Mouse (Mus musculus): ENCODE data around the gene Rpl29. TPM values are rescaled to one million over a fixed set of nuclear protein-coding genes. Genes with fewer than 3 reads are reported as not detected.
A peak's percentile ranks its signal among the peaks of the same experiment; 100 is the strongest.

Gene Rpl29
- total RNA-seq, 2 experiments from 2014 or later: 260 to 265 TPM

GRCm38 (mm10) chr9:106428719-106429220 is 484 bp upstream of the Rpl29 start:
- DNase-seq (ENCODE audit: low spot score in 2 of 2): no peak
- peak; percentile 45 for TF ChIP-seq CTCF (conservative IDR thresholded peaks at IDR 0.05)
- Histone ChIP-seq H3K4me3 (peak overlapping the region; percentile 90), H3K27ac (peak overlapping the region; percentile 97)

GRCm38 (mm10) chr9:106430015-106430264 is 686 bp downstream of the Rpl29 start:
- peak overlapping the region; percentile 90 for H3K4me3 ChIP-seq
- no peak for TF ChIP-seq CTCF (conservative IDR thresholded peaks at IDR 0.05)
- no peak for DNase-seq (ENCODE audit: low spot score in 2 of 2)
- peak overlapping the region; percentile 97 for H3K27ac ChIP-seq

- no peak overlapping the region for H3K4me3 ChIP-seq
- DNase-seq (ENCODE audit: low spot score in 2 of 2): no peak
- TF ChIP-seq CTCF (conservative IDR thresholded peaks at IDR 0.05): no peak
- no peak overlapping the region for H3K27ac ChIP-seq
Measured at GRCm38 (mm10) chr9:106433389-106433788, 4.1 kb downstream of the Rpl29 start.

- DNase-seq (ENCODE audit: low spot score in 2 of 2): no peak
- H3K27ac ChIP-seq: no peak overlapping the region
- TF ChIP-seq CTCF (conservative IDR thresholded peaks at IDR 0.05): no peak
Measured at GRCm38 (mm10) chr9:106436566-106436965, 7.3 kb downstream of the Rpl29 start.

GRCm38 (mm10) chr9:106442680-106443079 is 13.4 kb downstream of the Rpl29 start:
- no peak overlapping the region for H3K4me3 ChIP-seq
- TF ChIP-seq CTCF (conservative IDR thresholded peaks at IDR 0.05): peak; percentile 77
- DNase-seq (ENCODE audit: low spot score in 2 of 2): no peak
- no peak overlapping the region for H3K27ac ChIP-seq

More at GRCm38 (mm10) chr9:106436566-106436965, 7.3 kb downstream of the Rpl29 start:
- no peak overlapping the region for H3K4me3 ChIP-seq

- no peak overlapping the region for H3K4me3 ChIP-seq
- no peak for DNase-seq (ENCODE audit: low spot score in 2 of 2)
- H3K27ac ChIP-seq: no peak overlapping the region
- TF ChIP-seq CTCF (conservative IDR thresholded peaks at IDR 0.05): no peak
Measured at GRCm38 (mm10) chr9:106444836-106445235, 15.6 kb downstream of the Rpl29 start.

GRCm38 (mm10) chr9:106447348-106447747 is 18.1 kb downstream of the Rpl29 start, which contains the start of the genes Abhd14b and Abhd14a:
Gene Abhd14b, plus strand, starts transcription at chr9:106447459.
Gene Abhd14a, minus strand, starts transcription at chr9:106447678.
- TF ChIP-seq CTCF (conservative IDR thresholded peaks at IDR 0.05): peak; percentile 72

GRCm38 (mm10) chr9:106447951-106448350 is 18.7 kb downstream of the Rpl29 start:
- DNase-seq (ENCODE audit: low spot score in 2 of 2): no peak
- Histone ChIP-seq H3K4me3 (peak overlapping the region; percentile 80), H3K27ac (peak overlapping the region; percentile 93)
- no peak for TF ChIP-seq CTCF (conservative IDR thresholded peaks at IDR 0.05)

More at GRCm38 (mm10) chr9:106447348-106447747, 18.1 kb downstream of the Rpl29 start, which contains the start of the genes Abhd14b and Abhd14a:
- H3K4me3 ChIP-seq: peak within 1 kb of the TSS; percentile 80
- H3K27ac ChIP-seq: peak within 1 kb of the TSS; percentile 93
- DNase-seq (ENCODE audit: low spot score in 2 of 2): peak; percentile 89 to 93

GRCm38 (mm10) chr9:106448498-106449031 is 19.3 kb downstream of the Rpl29 start:
- peak overlapping the region; percentile 93 for H3K27ac ChIP-seq
- TF ChIP-seq CTCF (conservative IDR thresholded peaks at IDR 0.05): peak; percentile 86
- peak; percentile 72 to 74 for DNase-seq (ENCODE audit: low spot score in 2 of 2)
- peak overlapping the region; percentile 80 for H3K4me3 ChIP-seq

GRCm38 (mm10) chr9:106449947-106450346 is 20.7 kb downstream of the Rpl29 start:
- Histone ChIP-seq H3K27ac (peak overlapping the region; percentile 93; the same call in 1 of the 2 replicates), H3K4me3 (no peak overlapping the region)
- DNase-seq (ENCODE audit: low spot score in 2 of 2): no peak
- no peak for TF ChIP-seq CTCF (conservative IDR thresholded peaks at IDR 0.05)

- H3K27ac ChIP-seq: no peak overlapping the region; the same call in 1 of the 2 replicates
- TF ChIP-seq CTCF (conservative IDR thresholded peaks at IDR 0.05): no peak
- no peak for DNase-seq (ENCODE audit: low spot score in 2 of 2)
- H3K4me3 ChIP-seq: no peak overlapping the region
Measured at GRCm38 (mm10) chr9:106450661-106451060, 21.4 kb downstream of the Rpl29 start.

- Histone ChIP-seq H3K27ac (no peak overlapping the region), H3K4me3 (no peak overlapping the region)
- DNase-seq (ENCODE audit: low spot score in 2 of 2): no peak
- no peak for TF ChIP-seq CTCF (conservative IDR thresholded peaks at IDR 0.05)
Measured at GRCm38 (mm10) chr9:106451298-106451697, 22.0 kb downstream of the Rpl29 start.

GRCm38 (mm10) chr9:106451899-106452298 is 22.6 kb downstream of the Rpl29 start:
- DNase-seq (ENCODE audit: low spot score in 2 of 2): no peak
- Histone ChIP-seq H3K4me3 (no peak overlapping the region), H3K27ac (no peak overlapping the region)
- no peak for TF ChIP-seq CTCF (conservative IDR thresholded peaks at IDR 0.05)

GRCm38 (mm10) chr9:106452351-106452750 is 23.1 kb downstream of the Rpl29 start:
- H3K4me3 ChIP-seq: peak overlapping the region; percentile 71; the same call in 1 of the 2 replicates
- peak overlapping the region; percentile 97; the same call in 1 of the 2 replicates for H3K27ac ChIP-seq
- no peak for DNase-seq (ENCODE audit: low spot score in 2 of 2)

More at GRCm38 (mm10) chr9:106452351-106452750, 23.1 kb downstream of the Rpl29 start:
- no peak for TF ChIP-seq CTCF (conservative IDR thresholded peaks at IDR 0.05)

Measured in layer of hippocampus, adult 2 months (tissue).